Mouse (Mus musculus) C2C12 (cell line): ENCODE data around the gene Phlpp1. TPM values are rescaled to one million over a fixed set of nuclear protein-coding genes. Genes with fewer than 3 reads are reported as not detected.

ENCODE experiments used
- H3K27me3 ChIP-seq: one replicate; pipeline ENCODE4 v1.6.1; 2011; ENCODE audit not compliant: control insufficient read depth, insufficient read depth, insufficient read length
- H3K36me3 ChIP-seq: one replicate; pipeline ENCODE4 v1.6.1; 2011; ENCODE audit not compliant: control insufficient read depth, insufficient read depth
- H3K4me3 ChIP-seq: one replicate; pipeline ENCODE4 v1.5.1; 2011; ENCODE audit warnings: mild to moderate bottlenecking, control low read depth; ENCODE audit not compliant: poor library complexity, insufficient read depth, severe bottlenecking
- H3K79me2 ChIP-seq: one replicate; pipeline ENCODE4 v1.6.1; 2011; ENCODE audit not compliant: control insufficient read depth, insufficient read depth
- H3K79me3 ChIP-seq: one replicate; pipeline ENCODE4 v1.6.1; 2011; ENCODE audit warnings: low read depth, control low read depth
- H3ac ChIP-seq: one replicate; pipeline ENCODE3; 2011; ENCODE audit warnings: low read depth; ENCODE audit not compliant: control insufficient read depth, insufficient read length
- CEBPB ChIP-seq: IDR thresholded peaks from one replicate; pipeline ENCODE4 v1.6.1; 2011; ENCODE audit warnings: low read depth, mild to moderate bottlenecking, control low read depth, moderate library complexity
- CTCF ChIP-seq: IDR thresholded peaks from one replicate; pipeline ENCODE4 v1.5.1; 2011; ENCODE audit not compliant: control insufficient read depth, insufficient read depth, insufficient read length
- FOSL1 ChIP-seq: IDR thresholded peaks from one replicate; pipeline ENCODE4 v1.8.0; 2011; ENCODE audit warnings: mild to moderate bottlenecking, low read length; ENCODE audit not compliant: poor library complexity, insufficient read depth, severe bottlenecking
- MAX ChIP-seq: IDR thresholded peaks from one replicate; pipeline ENCODE4 v1.6.1; 2011; ENCODE audit warnings: mild to moderate bottlenecking, control low read depth
- MYOD1 ChIP-seq: IDR thresholded peaks from one replicate; pipeline ENCODE4 v1.6.1; 2011; ENCODE audit warnings: low read depth; ENCODE audit not compliant: control insufficient read depth, insufficient read length
- MYOG ChIP-seq: IDR thresholded peaks from one replicate; pipeline ENCODE4 v1.6.1; 2011; ENCODE audit not compliant: control insufficient read depth, insufficient read length; ENCODE audit errors: extremely low read depth
- USF1 ChIP-seq: IDR thresholded peaks from one replicate; pipeline ENCODE4 v1.6.1; 2011; ENCODE audit warnings: low read depth, mild to moderate bottlenecking, control low read depth, moderate library complexity
- polyA plus RNA-seq: library from polyadenylated mRNA; unstranded; fragments of >200 nt; fragmentation: generic; extraction: Trizol; gene quantifications from one replicate; pipeline ENCODE4 v1.2.1, GENCODE M21; 2012; ENCODE audit warnings: missing spikeins

Phlpp1 gene
- polyA plus RNA-seq, 1 experiment, result 6.3 TPM

DNA sequence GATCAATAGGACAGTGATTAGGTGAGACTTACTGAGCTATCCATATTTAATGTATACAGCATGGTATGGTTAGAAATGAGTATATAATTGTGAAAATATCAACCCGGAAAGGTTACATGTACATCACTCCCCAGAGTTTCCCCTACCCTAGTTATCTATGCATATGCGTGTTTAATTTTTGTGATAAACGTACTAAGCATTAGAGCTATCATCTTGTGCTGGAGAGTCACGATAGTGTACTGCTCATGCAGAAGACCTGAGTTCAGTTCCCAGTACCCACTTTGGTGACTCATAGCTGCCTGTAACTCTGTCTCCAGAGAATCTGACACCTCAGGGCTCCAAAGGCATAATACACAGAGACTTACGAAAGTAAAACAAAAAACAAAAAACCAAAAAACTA is 11.9 kb upstream of the Phlpp1 start:
- H3K36me3 ChIP-seq, result no peaks in the 10 kb centered on the region
- no peaks in the 10 kb centered on the region for H3K79me3 ChIP-seq
- H3K4me3 ChIP-seq, result no peak overlapping the region
- no peak for TF ChIP-seq MYOG
- no peak for TF ChIP-seq FOSL1
- TF ChIP-seq USF1, result no peak
- H3K27me3 ChIP-seq, result no peaks in the 10 kb centered on the region
- H3ac ChIP-seq, result no peak overlapping the region
- no peaks in the 10 kb centered on the region for H3K79me2 ChIP-seq

- H3ac ChIP-seq, result no peak overlapping the region
- no peaks in the 10 kb centered on the region for H3K79me3 ChIP-seq
- no peaks in the 10 kb centered on the region for H3K27me3 ChIP-seq
- H3K79me2 ChIP-seq, result no peaks in the 10 kb centered on the region
- no peak overlapping the region for H3K4me3 ChIP-seq
- no peaks in the 10 kb centered on the region for H3K36me3 ChIP-seq
- TF ChIP-seq CEBPB, result no peak
- no peak for TF ChIP-seq FOSL1
- TF ChIP-seq CTCF, result no peak
These were observed 10.6 kb upstream of the Phlpp1 start for GRCm38 (mm10) chr1:106160916-106161315.

DNA sequence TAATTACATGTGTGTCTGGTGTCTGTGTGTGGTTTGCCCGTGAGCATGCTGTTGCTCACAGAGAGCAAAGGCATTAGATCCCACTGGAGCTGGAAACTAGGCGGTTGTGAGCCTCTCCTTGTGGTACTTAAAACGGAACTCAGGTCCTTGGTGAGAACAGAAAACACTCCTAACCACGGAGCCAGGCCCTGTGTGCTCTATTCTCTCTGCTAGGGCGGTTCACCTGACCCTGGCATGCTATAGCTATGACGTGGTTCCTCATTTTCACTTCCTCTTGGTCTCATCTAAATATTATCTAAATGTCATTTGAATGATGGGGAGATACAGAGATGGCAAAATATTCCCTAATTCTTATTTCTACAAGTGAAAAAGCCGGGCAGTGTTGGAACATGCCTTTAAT is 9.0 kb upstream of the Phlpp1 start:
- Histone ChIP-seq H3K27me3 (no peaks in the 10 kb centered on the region), H3K4me3 (no peak overlapping the region), H3K79me3 (no peaks in the 10 kb centered on the region), H3K79me2 (no peaks in the 10 kb centered on the region), H3ac (no peak overlapping the region), H3K36me3 (no peaks in the 10 kb centered on the region)
- no peak for TF ChIP-seq CEBPB
- no peak for TF ChIP-seq CTCF
- TF ChIP-seq FOSL1, result no peak
- TF ChIP-seq MYOG, result no peak
- TF ChIP-seq USF1, result no peak

- no peaks in the 10 kb centered on the region for H3K36me3 ChIP-seq
These were observed 8.2 kb upstream of the Phlpp1 start for GRCm38 (mm10) chr1:106163401-106163800.

GRCm38 (mm10) chr1:106164111-106164510 is 7.4 kb upstream of the Phlpp1 start:
- no peak for TF ChIP-seq MAX
- no peak for TF ChIP-seq CEBPB
- no peak for TF ChIP-seq CTCF
- TF ChIP-seq MYOD1, result no peak
- no peak for TF ChIP-seq FOSL1
- TF ChIP-seq USF1, result no peak
- TF ChIP-seq MYOG, result no peak
- no peaks in the 10 kb centered on the region for H3K36me3 ChIP-seq

More at GRCm38 (mm10) chr1:106163401-106163800, 8.2 kb upstream of the Phlpp1 start:
- H3K4me3 ChIP-seq, result no peak overlapping the region
- peak overlapping the region; percentile 12 for H3ac ChIP-seq
- H3K79me3 ChIP-seq, result no peaks in the 10 kb centered on the region
- no peaks in the 10 kb centered on the region for H3K27me3 ChIP-seq
- H3K79me2 ChIP-seq, result no peaks in the 10 kb centered on the region
- TF ChIP-seq USF1, result no peak
- TF ChIP-seq FOSL1, result no peak
- no peak for TF ChIP-seq MAX
- peak; percentile 31 for TF ChIP-seq MYOD1
- TF ChIP-seq CTCF, result no peak
- TF ChIP-seq CEBPB, result no peak

DNA sequence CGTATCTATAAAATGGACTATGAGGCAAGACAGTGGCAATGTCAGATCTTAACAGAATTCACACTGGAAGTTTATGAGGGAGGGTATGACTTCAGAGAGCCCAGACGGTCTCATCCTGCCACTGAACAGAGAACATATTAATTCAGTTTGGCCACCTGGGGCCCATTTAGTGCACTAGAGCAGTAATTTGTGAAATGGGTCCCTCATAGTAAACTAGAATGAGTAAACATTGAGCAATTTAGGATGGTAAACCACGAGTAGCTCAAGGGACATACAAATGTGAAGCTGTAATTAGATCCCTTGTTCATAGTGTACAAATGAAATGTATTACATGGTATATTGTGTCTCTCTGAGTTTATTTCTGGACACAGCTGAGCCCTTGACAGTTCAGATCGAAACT is 3.6 kb upstream of the Phlpp1 start:
- Histone ChIP-seq H3K79me2 (peaks cover 14% of the 10 kb centered on the region), H3K4me3 (no peak overlapping the region), H3K36me3 (no peaks in the 10 kb centered on the region), H3ac (no peak overlapping the region), H3K27me3 (no peaks in the 10 kb centered on the region), H3K79me3 (peaks cover under 1% of the 10 kb centered on the region)
- TF ChIP-seq USF1 (no peak), MYOD1 (peak; percentile 9), CEBPB (peak; percentile 70)

More at GRCm38 (mm10) chr1:106164111-106164510, 7.4 kb upstream of the Phlpp1 start:
- no peaks in the 10 kb centered on the region for H3K79me3 ChIP-seq
- no peaks in the 10 kb centered on the region for H3K79me2 ChIP-seq
- H3ac ChIP-seq, result no peak overlapping the region
- H3K27me3 ChIP-seq, result no peaks in the 10 kb centered on the region
- no peak overlapping the region for H3K4me3 ChIP-seq
